Mouse (Mus musculus): ENCODE measurements around the gene Gm7792.
"Not testable (repeated sequence)": the region's sequence is repeated elsewhere in the genome, so short reads cannot be mapped to it uniquely, and the experiment has no call there.

Gm7792 gene

DNA sequence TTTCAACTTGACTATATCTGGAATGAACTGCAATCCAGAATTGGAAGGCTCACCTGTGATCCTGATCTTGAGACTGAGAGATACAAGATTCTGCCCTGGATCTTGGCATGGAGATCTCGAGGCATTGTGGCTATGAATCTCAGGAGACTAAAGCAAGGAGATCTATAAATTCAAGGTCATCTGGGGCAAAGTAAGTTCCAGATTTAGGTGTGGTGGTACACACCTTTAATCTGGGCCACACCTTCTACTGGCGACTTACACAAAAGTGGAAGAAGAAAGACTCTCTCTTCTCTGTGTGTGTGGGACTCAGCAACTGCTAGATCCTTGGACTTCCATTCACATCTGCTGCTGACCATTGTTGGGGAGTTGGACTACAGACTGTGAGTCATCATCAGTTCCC, at the start of gene Gm7792:
Gene Gm7792, plus strand, starts transcription at position 301 of the 400 bp plus-strand sequence.
- DNase-seq = not testable (repeated sequence)

All from lung, postnatal 4 days (tissue).